Mouse (Mus musculus) liver, embryonic 14.5 days (tissue): ENCODE measurements at regions not wholly inside any gene's neighbourhood (a gene's known extent, or its start where the extent isn't known, plus 50 kb on each side); places are given as distances from the start of the nearest gene placed in this dataset.

Experiments
- ATAC-seq: fragments of 200-750 bp; cut with Nextera tagmentation; 2 replicates; pipeline ENCODE4 v1.8.0; 2017; ENCODE audit warnings: moderate number of reproducible peaks, mild to moderate bottlenecking, moderate library complexity; ENCODE audit not compliant: insufficient read depth
- DNase-seq, 3 experiments: peaks; one replicate each; pipeline ENCODE4 v3.0.0-alpha.2; 2012 to 2013; ENCODE audit warnings: low read depth in 3 of 3, low spot score in 3 of 3
- H3K27ac ChIP-seq: fragments of 300-500 bp; sonication (generic); 2 replicates; pipeline ENCODE4 v1.5.1; 2014; ENCODE audit warnings: moderate library complexity, mild to moderate bottlenecking, control low read depth, inconsistent platforms
- H3K27me3 ChIP-seq: fragments of 300-500 bp; sonication (generic); 2 replicates; pipeline ENCODE4 v1.6.1; 2014; ENCODE audit warnings: mild to moderate bottlenecking, low read length, moderate library complexity; ENCODE audit not compliant: control insufficient read depth, insufficient read depth
- H3K36me3 ChIP-seq: fragments of 300-500 bp; sonication (generic); replicated peaks from 2 replicates; pipeline ENCODE4 v1.6.1; 2014; ENCODE audit warnings: low read depth; ENCODE audit not compliant: control insufficient read depth, insufficient read depth
- H3K4me1 ChIP-seq, 2 experiments: fragments of 200-500 bp in 1 of 2; fragments of 300-500 bp in 1 of 2; sonication (generic) in 1 of 2; replicated peaks; 2 replicates each; pipeline ENCODE4 v1.6.1; 2012 to 2014; ENCODE audit warnings: antibody characterized with exemption in 1 of 2, inconsistent platforms in 1 of 2, low read length in 1 of 2; ENCODE audit not compliant: control insufficient read depth in 2 of 2, insufficient read depth in 2 of 2
- H3K4me2 ChIP-seq: fragments of 300-500 bp; sonication (generic); 2 replicates; pipeline ENCODE4 v1.6.1; 2014; ENCODE audit warnings: low read depth, mild to moderate bottlenecking, control low read depth, moderate library complexity
- H3K4me3 ChIP-seq, 2 experiments: fragments of 200-500 bp in 1 of 2; fragments of 300-500 bp in 1 of 2; sonication (generic) in 1 of 2; 2 replicates each; pipeline ENCODE4 v1.5.1; 2012 to 2014; ENCODE audit warnings: low read depth in 2 of 2, low read length in 2 of 2, mild to moderate bottlenecking in 2 of 2, control low read depth in 1 of 2, inconsistent platforms in 1 of 2, moderate library complexity in 1 of 2; ENCODE audit not compliant: insufficient read depth in 1 of 2
- H3K9ac ChIP-seq: fragments of 300-500 bp; sonication (generic); replicated peaks from 2 replicates; pipeline ENCODE4 v1.6.1; 2014; ENCODE audit warnings: mild to moderate bottlenecking, control low read depth, moderate library complexity
- H3K9me3 ChIP-seq: fragments of 300-500 bp; sonication (generic); 2 replicates; pipeline ENCODE4 v1.6.1; 2016; ENCODE audit warnings: low read length, mixed read lengths; ENCODE audit not compliant: control insufficient read depth
- CTCF ChIP-seq: IDR thresholded peaks from 2 replicates; pipeline ENCODE4 v1.5.1; 2016; ENCODE audit warnings: antibody characterized with exemption, low read depth, control low read depth
- EP300 ChIP-seq: IDR thresholded peaks from 2 replicates; pipeline ENCODE4 v1.6.1; 2016; ENCODE audit warnings: antibody characterized with exemption, low read depth
- WGBS: fragments of 180-500 bp; shearing (Covaris S2); extraction: QIAGEN DNeasy Blood & Tissue Kit; methylation state at CpG from one replicate; pipeline ENCODE4 v1.1.7; 2014; ENCODE audit not compliant: insufficient replicate concordance; 5-methylcytosine and 5-hydroxymethylcytosine counted together

- TF ChIP-seq CTCF (no peak), EP300 (no peak)
- no peak overlapping the region for H3K9ac ChIP-seq
These were observed 302.2 kb upstream of the Prox1 start for GRCm38 (mm10) chr1:190472761-190473160.

GRCm38 (mm10) chr1:190470336-190470735, 299.8 kb upstream of the Prox1 start:
- no peak for ATAC-seq
- no peaks in the 10 kb centered on the region for H3K9me3 ChIP-seq
- no peaks in the 10 kb centered on the region for H3K27me3 ChIP-seq
- TF ChIP-seq CTCF (no peak), EP300 (no peak)
- H3K36me3 ChIP-seq: no peaks in the 10 kb centered on the region
- H3K4me2 ChIP-seq: no peak overlapping the region
- H3K4me3 ChIP-seq: no peak overlapping the region
- 58% methylated on average over 9 of the region's 9 CpGs for WGBS
- DNase-seq: no peak
- H3K9ac ChIP-seq: no peak overlapping the region
- no peak overlapping the region for H3K27ac ChIP-seq
- H3K4me1 ChIP-seq: peaks cover 0 to 4% of the 10 kb centered on the region in 2 experiments; a peak in 2 of 4 replicates

More at GRCm38 (mm10) chr1:190472761-190473160, 302.2 kb upstream of the Prox1 start:
- no peak overlapping the region for H3K4me2 ChIP-seq
- DNase-seq (no peak), ATAC-seq (no peak)
- H3K4me1 ChIP-seq: no peaks in the 10 kb centered on the region
- no peaks in the 10 kb centered on the region for H3K36me3 ChIP-seq
- H3K4me3 ChIP-seq: no peak overlapping the region
- H3K27me3 ChIP-seq: no peaks in the 10 kb centered on the region
- no peaks in the 10 kb centered on the region for H3K9me3 ChIP-seq
- no peak overlapping the region for H3K27ac ChIP-seq
- 55% methylated on average over 8 of the region's 8 CpGs for WGBS

DNA sequence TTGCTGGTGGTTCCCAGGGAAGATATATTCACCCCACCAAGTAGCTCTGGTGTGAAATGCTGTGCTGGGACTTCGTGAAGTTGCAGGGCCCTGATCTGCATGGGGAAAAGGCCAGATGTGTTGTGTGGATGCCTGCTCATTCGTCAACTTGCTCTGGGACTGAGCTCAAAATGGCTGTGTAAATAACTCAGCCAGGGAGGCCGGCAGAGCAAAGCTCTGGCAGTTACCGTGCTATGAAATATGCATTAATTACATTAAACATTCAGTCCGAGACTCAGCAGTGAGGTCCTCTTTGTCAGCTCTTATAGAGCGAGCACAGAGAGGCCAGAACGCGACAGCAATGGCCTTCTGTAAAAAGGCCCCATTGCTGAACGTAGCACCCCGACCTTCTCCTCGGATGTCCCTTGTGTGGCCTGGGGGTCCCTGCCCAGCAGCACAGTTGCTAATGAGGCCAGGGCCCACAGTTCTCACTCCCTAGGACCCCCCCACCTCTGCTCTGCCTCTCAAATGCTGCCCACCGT, 287.1 kb upstream of the Prox1 start:
- H3K9me3 ChIP-seq: no peaks in the 10 kb centered on the region
- no peak for DNase-seq
- H3K27me3 ChIP-seq: no peaks in the 10 kb centered on the region
- TF ChIP-seq EP300 (no peak), CTCF (no peak)
- WGBS: 65% methylated on average over 12 of the region's 12 CpGs
- H3K4me1 ChIP-seq: 0 out of 4 replicates have a peak, but pooled peaks cover 0 to 4% of the 10 kb centered on the region in 2 experiments
- H3K9ac ChIP-seq: no peak overlapping the region
- H3K4me3 ChIP-seq: no peak overlapping the region
- H3K36me3 ChIP-seq: no peaks in the 10 kb centered on the region
- H3K4me2 ChIP-seq: no peak overlapping the region
- no peak for ATAC-seq
- H3K27ac ChIP-seq: no peak overlapping the region

DNA sequence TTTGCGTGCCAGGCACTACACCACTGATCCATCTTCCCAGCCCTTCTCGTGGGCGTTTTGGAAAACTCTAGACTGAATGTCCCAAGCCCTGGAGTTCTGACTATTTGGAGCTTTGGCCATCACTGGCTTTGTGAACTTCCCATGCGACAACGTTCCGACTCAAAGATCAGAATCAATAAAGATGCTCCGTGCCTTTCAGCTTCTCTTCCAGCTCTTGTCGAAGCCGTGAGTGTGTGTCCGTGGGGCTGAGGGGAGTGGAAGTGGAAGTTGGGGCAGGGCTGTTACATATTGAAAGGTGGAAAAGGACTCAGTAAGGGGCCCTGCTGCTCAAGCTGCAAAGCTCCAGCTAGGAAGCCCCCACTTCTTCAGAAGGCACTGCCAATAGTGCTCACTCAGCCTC, 283.0 kb upstream of the Prox1 start:
- Histone ChIP-seq H3K27ac (no peak overlapping the region), H3K9me3 (no peaks in the 10 kb centered on the region), H3K4me1 (no peaks in the 10 kb centered on the region), H3K36me3 (no peaks in the 10 kb centered on the region), H3K27me3 (no peaks in the 10 kb centered on the region), H3K4me2 (no peak overlapping the region), H3K4me3 (no peak overlapping the region), H3K9ac (no peak overlapping the region)
- no peak for ATAC-seq
- no peak for DNase-seq
- TF ChIP-seq CTCF (no peak), EP300 (no peak)
- 75% methylated on average over 10 of the region's 10 CpGs for WGBS

DNA sequence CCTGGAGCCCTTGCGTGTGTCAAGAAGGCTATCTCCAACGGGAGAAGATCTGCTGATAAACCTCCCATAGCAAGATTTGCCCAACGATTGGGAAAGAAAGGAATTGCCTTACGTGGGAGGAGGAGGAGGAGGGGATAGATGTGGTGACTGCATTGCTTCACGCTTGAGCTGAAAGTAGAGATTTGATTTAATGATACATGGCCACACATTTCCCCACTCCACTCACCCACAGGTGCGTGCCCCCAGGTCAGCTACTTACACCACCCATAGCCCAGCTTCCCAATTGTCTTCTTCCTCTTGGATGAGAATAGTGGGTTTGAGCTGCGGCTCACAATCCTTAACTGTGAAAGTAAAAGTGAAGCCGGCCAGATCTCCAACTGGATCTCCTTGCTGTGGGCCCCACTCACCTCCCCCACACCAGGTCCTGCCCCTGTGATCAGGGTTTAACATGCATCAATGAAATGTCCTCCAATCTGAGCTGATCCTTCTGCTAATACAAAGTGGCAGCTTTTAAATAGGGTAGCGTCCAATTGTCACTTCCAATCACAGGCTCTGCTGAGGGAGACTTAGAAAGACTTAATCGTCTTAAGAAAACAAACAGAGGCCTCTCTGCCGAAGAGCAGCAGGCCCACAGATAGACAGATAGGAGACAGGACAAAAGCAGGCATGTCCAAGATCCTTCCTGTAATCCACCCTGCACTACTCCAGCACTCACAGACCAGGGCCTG, 281.8 kb upstream of the Prox1 start:
- WGBS: 48% methylated on average over 11 of the region's 11 CpGs
- no peak for DNase-seq
- H3K36me3 ChIP-seq: no peaks in the 10 kb centered on the region

More for the DNA sequence above, 281.8 kb upstream of the Prox1 start:
- H3K4me1 ChIP-seq: no peaks in the 10 kb centered on the region
- no peaks in the 10 kb centered on the region for H3K27me3 ChIP-seq
- H3K9ac ChIP-seq: no peak overlapping the region
- no peaks in the 10 kb centered on the region for H3K9me3 ChIP-seq
- no peak overlapping the region for H3K27ac ChIP-seq
- no peak for ATAC-seq
- no peak overlapping the region for H3K4me3 ChIP-seq
- TF ChIP-seq EP300 (no peak), CTCF (no peak)
- no peak overlapping the region for H3K4me2 ChIP-seq
